19 mouse cellular contexts compared by ENCODE assay signal in the genomic region with DNA sequence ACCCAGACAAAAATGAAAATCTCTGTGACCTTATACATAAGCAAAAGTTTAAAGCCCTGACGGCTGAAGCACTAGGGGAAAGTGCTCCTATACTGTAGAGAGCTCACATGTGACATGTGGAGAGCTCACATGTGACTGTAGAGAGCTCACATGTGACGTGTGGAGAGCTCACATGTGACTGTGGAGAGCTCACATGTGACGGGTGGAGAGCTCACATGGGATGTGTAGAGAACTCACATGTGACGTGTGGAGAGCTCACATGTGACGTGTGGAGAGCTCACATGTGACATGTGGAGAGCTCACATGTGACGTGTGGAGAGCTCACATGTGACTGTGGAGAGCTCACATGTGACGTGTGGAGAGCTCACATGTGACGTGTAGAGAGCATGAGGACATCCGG. TPM values are rescaled to one million over a fixed set of nuclear protein-coding genes. Genes with fewer than 3 reads are reported as not detected.
DNase-seq lines count a peak whose midpoint lies in the region; ATAC-seq and TF ChIP-seq lines count a peak whose summit lies in the region.
"Had no signal": no experiment of that assay in that cellular context is flagged by ENCODE, and none has a peak within 500 bp of the region (broad histone marks: within the 10 kb centered on the region; RNA-seq: fewer than 3 reads in every experiment).

No protein-coding gene starts in this region.

- no peak for TF ChIP-seq POLR2A in kidney, adult 2 months (IDR thresholded peaks at IDR 0.05; ENCODE audit: low read depth, low read length)

- no peaks in the 10 kb centered on the region for H3K36me3 ChIP-seq in kidney, adult 2 months (ENCODE audit: control insufficient read depth, insufficient read depth, low read length)
- 0 out of 2 replicates have a peak, but pooled peaks cover under 1% of the 10 kb centered on the region for H3K36me3 ChIP-seq in kidney, embryonic 15.5 days
- peaks cover 12% of the 10 kb centered on the region; the same call in 1 of the 2 replicates for H3K36me3 ChIP-seq in liver, embryonic 12.5 days
- no peaks in the 10 kb centered on the region for H3K36me3 ChIP-seq in liver, embryonic 11.5 days (ENCODE audit: control insufficient read depth, insufficient read depth, low read length)
- no peaks in the 10 kb centered on the region for H3K36me3 ChIP-seq in stomach, embryonic 15.5 days
- H3K36me3 ChIP-seq in stomach, postnatal 0 days (ENCODE audit: control insufficient read depth, insufficient read depth, low read length): no peaks in the 10 kb centered on the region
- H3K36me3 ChIP-seq: embryonic facial prominence, embryonic 12.5 days; hindbrain, embryonic 15.5 days; midbrain, embryonic 15.5 days; neural tube, embryonic 13.5 days had no signal

- no peak overlapping the region for H3K9ac ChIP-seq in kidney, embryonic 15.5 days
- H3K9ac ChIP-seq in liver, embryonic 12.5 days: no peak overlapping the region
- no peak overlapping the region for H3K9ac ChIP-seq in liver, embryonic 11.5 days (ENCODE audit: low read depth, low read length)
- no peak overlapping the region for H3K9ac ChIP-seq in stomach, embryonic 15.5 days
- H3K9ac ChIP-seq in stomach, postnatal 0 days (ENCODE audit: low read length): no peak overlapping the region
- H3K9ac ChIP-seq: embryonic facial prominence, embryonic 12.5 days; forebrain, postnatal 0 days; hindbrain, embryonic 15.5 days; midbrain, embryonic 15.5 days; neural tube, embryonic 13.5 days had no signal

- H3K9me3 ChIP-seq in kidney, embryonic 15.5 days (replicated peaks): no peaks in the 10 kb centered on the region
- no peaks in the 10 kb centered on the region for H3K9me3 ChIP-seq in liver, embryonic 12.5 days (replicated peaks)
- no peaks in the 10 kb centered on the region for H3K9me3 ChIP-seq in liver, embryonic 11.5 days (ENCODE audit: control insufficient read depth, low read length)
- H3K9me3 ChIP-seq in stomach, embryonic 15.5 days: no peaks in the 10 kb centered on the region
- H3K9me3 ChIP-seq in stomach, postnatal 0 days (ENCODE audit: control insufficient read depth, low read length): no peaks in the 10 kb centered on the region
- H3K9me3 ChIP-seq: embryonic facial prominence, embryonic 12.5 days; G1E; hindbrain, embryonic 15.5 days; midbrain, embryonic 15.5 days; neural tube, embryonic 13.5 days had no signal

- H3K4me3 ChIP-seq in kidney, adult 2 months (ENCODE audit: insufficient read depth, low read depth, low read length): no peak overlapping the region
- H3K4me3 ChIP-seq in kidney, embryonic 15.5 days (replicated peaks): no peak overlapping the region
- no peak overlapping the region for H3K4me3 ChIP-seq in liver, embryonic 12.5 days
- H3K4me3 ChIP-seq in liver, embryonic 11.5 days (ENCODE audit: low read depth, low read length): no peak overlapping the region
- no peak overlapping the region for H3K4me3 ChIP-seq in stomach, embryonic 15.5 days (replicated peaks)
- H3K4me3 ChIP-seq in stomach, postnatal 0 days (ENCODE audit: low read depth, low read length): no peak overlapping the region
- H3K4me3 ChIP-seq: embryonic facial prominence, embryonic 12.5 days; hindbrain, embryonic 15.5 days; midbrain, embryonic 15.5 days; neural tube, embryonic 13.5 days had no signal

- peak overlapping the region; percentile 97 for H3K27ac ChIP-seq in kidney, adult 2 months (ENCODE audit: insufficient read depth, low read depth, low read length)
- no peak overlapping the region for H3K27ac ChIP-seq in kidney, embryonic 15.5 days
- peak overlapping the region; percentile 53; the same call in 1 of the 2 replicates for H3K27ac ChIP-seq in liver, embryonic 12.5 days
- H3K27ac ChIP-seq in liver, embryonic 11.5 days (ENCODE audit: low read depth, low read length): no peak overlapping the region
- H3K27ac ChIP-seq in stomach, embryonic 15.5 days: peak overlapping the region; percentile 44; the same call in 1 of the 2 replicates
- H3K27ac ChIP-seq in stomach, postnatal 0 days (replicated peaks): no peak overlapping the region
- H3K27ac ChIP-seq: embryonic facial prominence, embryonic 12.5 days; midbrain, embryonic 15.5 days; neural tube, embryonic 13.5 days had no signal

- H3K27me3 ChIP-seq in kidney, adult 2 months (replicated peaks; ENCODE audit: control insufficient read depth, insufficient read depth, low read length): no peaks in the 10 kb centered on the region
- no peaks in the 10 kb centered on the region for H3K27me3 ChIP-seq in kidney, embryonic 15.5 days
- no peaks in the 10 kb centered on the region for H3K27me3 ChIP-seq in liver, embryonic 12.5 days (replicated peaks)
- no peaks in the 10 kb centered on the region for H3K27me3 ChIP-seq in liver, embryonic 11.5 days (replicated peaks; ENCODE audit: control insufficient read depth, insufficient read depth, low read length)
- no peaks in the 10 kb centered on the region for H3K27me3 ChIP-seq in stomach, embryonic 15.5 days (replicated peaks)
- H3K27me3 ChIP-seq in stomach, postnatal 0 days (ENCODE audit: control insufficient read depth, insufficient read depth, low read length): no peaks in the 10 kb centered on the region
- H3K27me3 ChIP-seq: embryonic facial prominence, embryonic 12.5 days; hindbrain, embryonic 15.5 days; midbrain, embryonic 15.5 days; neural tube, embryonic 13.5 days had no signal

- TF ChIP-seq CTCF in kidney, adult 2 months (conservative IDR thresholded peaks at IDR 0.05; ENCODE audit: insufficient read depth, insufficient read length, low read depth, low read length): no peak
- no peak for TF ChIP-seq CTCF in stomach, postnatal 0 days (IDR thresholded peaks at IDR 0.05; ENCODE audit: low read depth)

- no peak for TF ChIP-seq EP300 in stomach, postnatal 0 days (optimal IDR thresholded peaks at IDR 0.05)

- no peak for DNase-seq in kidney, adult 2 months
- no peak for DNase-seq in liver, embryonic 11.5 days (ENCODE audit: low spot score)
- DNase-seq in stomach, postnatal 0 days (ENCODE audit: low spot score): no peak
- DNase-seq in gastrocnemius, adult 8-10 months (ENCODE audit: low spot score in 2 of 2): no peak
- DNase-seq: cerebellum, adult 11-12 months; cerebellum, postnatal 14 days; forebrain, postnatal 0 days; retina, postnatal 1 day; right cerebral cortex, postnatal 25 days; spleen, adult 18-20 months had no signal

- no peak for ATAC-seq in kidney, embryonic 15.5 days (replicated peaks; ENCODE audit: low FRiP score)
- ATAC-seq in liver, embryonic 12.5 days: no peak
- ATAC-seq in liver, embryonic 11.5 days (replicated peaks; ENCODE audit: low FRiP score): no peak
- ATAC-seq in stomach, embryonic 15.5 days (ENCODE audit: insufficient read depth, low FRiP score, low read depth): no peak
- ATAC-seq in stomach, postnatal 0 days (ENCODE audit: low FRiP score, low TSS enrichment): no peak
- ATAC-seq: activated CD4-positive, CD25-positive, alpha-beta regulatory T cell, adult 4 months; midbrain, embryonic 15.5 days had no signal

- 85% methylated on average over 9 of the region's 9 CpGs for WGBS in kidney, adult 2 months
- 91% methylated on average over 9 of the region's 9 CpGs for WGBS in kidney, embryonic 15.5 days
- WGBS in liver, embryonic 12.5 days (ENCODE audit: insufficient replicate concordance): 77% methylated on average over 9 of the region's 9 CpGs
- WGBS in liver, embryonic 11.5 days: 82% methylated on average over 9 of the region's 9 CpGs
- WGBS in stomach, embryonic 15.5 days: 86% methylated on average over 9 of the region's 9 CpGs
- 85% methylated on average over 9 of the region's 9 CpGs for WGBS in stomach, postnatal 0 days

- peaks cover 36% of the 10 kb centered on the region for H3K4me1 ChIP-seq in kidney, adult 2 months (ENCODE audit: control insufficient read depth, insufficient read depth, low read length)
- peaks cover 55% of the 10 kb centered on the region for H3K4me1 ChIP-seq in kidney, embryonic 15.5 days
- H3K4me1 ChIP-seq in liver, embryonic 12.5 days: peaks cover 79% of the 10 kb centered on the region
- H3K4me1 ChIP-seq in liver, embryonic 11.5 days (replicated peaks; ENCODE audit: control insufficient read depth, insufficient read depth, low read length): peaks cover 53% of the 10 kb centered on the region
- H3K4me1 ChIP-seq in stomach, embryonic 15.5 days: peaks cover 24% of the 10 kb centered on the region
- 0 out of 2 replicates have a peak, but pooled peaks cover 7% of the 10 kb centered on the region for H3K4me1 ChIP-seq in stomach, postnatal 0 days (replicated peaks; ENCODE audit: control insufficient read depth, insufficient read depth)

- H3K4me2 ChIP-seq in kidney, embryonic 15.5 days: no peak overlapping the region
- no peak overlapping the region for H3K4me2 ChIP-seq in liver, embryonic 12.5 days
- no peak overlapping the region for H3K4me2 ChIP-seq in liver, embryonic 11.5 days
- H3K4me2 ChIP-seq in stomach, embryonic 15.5 days: no peak overlapping the region
- no peak overlapping the region for H3K4me2 ChIP-seq in stomach, postnatal 0 days (replicated peaks; ENCODE audit: low read depth)
- H3K4me2 ChIP-seq: embryonic facial prominence, embryonic 12.5 days; hindbrain, embryonic 15.5 days; midbrain, embryonic 15.5 days; neural tube, embryonic 13.5 days had no signal

RNA-seq across cellular contexts. Expression of a gene that starts 43.4 kb away (rescaled TPM):
- polyA plus RNA-seq in kidney, adult 2 months (2012; rRNA removed): 20.6 and 25.9 TPM in 2 replicates
- 5.1 and 5.2 TPM in 2 replicates for polyA plus RNA-seq in kidney, embryonic 15.5 days (2015; fragmentation: Nextera tagmentation; extraction: Ambion mirVana)
- 10.0 and 10.7 TPM in 2 replicates for polyA plus RNA-seq in liver, embryonic 12.5 days (2016; fragmentation: Nextera tagmentation; extraction: Ambion mirVana)
- polyA plus RNA-seq in liver, embryonic 11.5 days (2014; fragmentation: Nextera tagmentation; extraction: Ambion mirVana): 6.4 TPM in 2 replicates
- polyA plus RNA-seq in stomach, embryonic 15.5 days (2015; fragmentation: Nextera tagmentation; extraction: Ambion mirVana): 4.4 and 4.8 TPM in 2 replicates
- 2.9 and 3.0 TPM in 2 replicates for polyA plus RNA-seq in stomach, postnatal 0 days (2015; fragmentation: Nextera tagmentation; extraction: Ambion mirVana)
- total RNA-seq in gastrocnemius, adult 8-10 months (2022): 10 to 100 TPM; 15.1 to 18.0 (median 16.9) TPM

Comparison
In these comparisons a context has a peak if more than half of its experiments do, and no peak if none do; other contexts are left out.
1. H3K27ac ChIP-seq: peak in kidney, adult 2 months (single experiment), liver, embryonic 12.5 days (single experiment) and stomach, embryonic 15.5 days (single experiment); none in kidney, embryonic 15.5 days (single experiment), liver, embryonic 11.5 days (single experiment) and stomach, postnatal 0 days (single experiment).